Mouse (Mus musculus) cortical plate, adult 2 months (tissue): ENCODE measurements around the gene Tap2. TPM values are rescaled to one million over a fixed set of nuclear protein-coding genes. Genes with fewer than 3 reads are reported as not detected.
A peak's percentile ranks its signal among the peaks of the same experiment; 100 is the strongest.

Source experiments
- H3K27ac ChIP-seq: fragments of 200-500 bp; 2 replicates; pipeline ENCODE4 v1.5.1; 2012; ENCODE audit warnings: low read length, control low read depth, inconsistent platforms; ENCODE audit not compliant: insufficient read depth
- H3K4me1 ChIP-seq: fragments of 200-500 bp; 2 replicates; pipeline ENCODE4 v1.6.1; 2011; ENCODE audit warnings: low read length; ENCODE audit not compliant: control insufficient read depth, insufficient read depth
- H3K4me3 ChIP-seq: fragments of 200-500 bp; 2 replicates; pipeline ENCODE4 v1.5.1; 2011; ENCODE audit warnings: mild to moderate bottlenecking, low read length, control low read depth; ENCODE audit not compliant: insufficient read depth
- CTCF ChIP-seq: fragments of 200-500 bp; IDR thresholded peaks from 2 replicates; pipeline ENCODE4 v1.5.1; 2011; ENCODE audit warnings: mild to moderate bottlenecking, control low read depth, low read length; ENCODE audit not compliant: insufficient read depth; ENCODE audit errors: extremely low read depth
- POLR2A ChIP-seq: fragments of 200-500 bp; IDR thresholded peaks from 2 replicates; pipeline ENCODE4 v1.6.1; 2011; ENCODE audit warnings: mild to moderate bottlenecking, low read length, control low read depth; ENCODE audit not compliant: insufficient read depth; ENCODE audit errors: extremely low read depth
- polyA plus RNA-seq: library from polyadenylated mRNA; depleted of rRNA; stranded (reverse); fragments of >200 nt; gene quantifications from 2 replicates; pipeline ENCODE4 v1.2.3, GENCODE M21; 2012

The Tap2 gene
- polyA plus RNA-seq, 1 experiment, result 8.3 TPM

- H3K4me3 ChIP-seq, result no peak overlapping the region
- no peak overlapping the region for H3K27ac ChIP-seq
These were observed 10.5 kb upstream of the Tap2 start for GRCm38 (mm10) chr17:34192852-34193251.

GRCm38 (mm10) chr17:34193468-34193867 lies 9.9 kb upstream of the Tap2 start:
- Histone ChIP-seq H3K27ac (no peak overlapping the region), H3K4me1 (no peaks in the 10 kb centered on the region)
- TF ChIP-seq POLR2A, result no peak
- TF ChIP-seq CTCF, result no peak

More at GRCm38 (mm10) chr17:34192852-34193251, 10.5 kb upstream of the Tap2 start:
- TF ChIP-seq CTCF (no peak), POLR2A (no peak)
- H3K4me1 ChIP-seq, result no peaks in the 10 kb centered on the region

DNA sequence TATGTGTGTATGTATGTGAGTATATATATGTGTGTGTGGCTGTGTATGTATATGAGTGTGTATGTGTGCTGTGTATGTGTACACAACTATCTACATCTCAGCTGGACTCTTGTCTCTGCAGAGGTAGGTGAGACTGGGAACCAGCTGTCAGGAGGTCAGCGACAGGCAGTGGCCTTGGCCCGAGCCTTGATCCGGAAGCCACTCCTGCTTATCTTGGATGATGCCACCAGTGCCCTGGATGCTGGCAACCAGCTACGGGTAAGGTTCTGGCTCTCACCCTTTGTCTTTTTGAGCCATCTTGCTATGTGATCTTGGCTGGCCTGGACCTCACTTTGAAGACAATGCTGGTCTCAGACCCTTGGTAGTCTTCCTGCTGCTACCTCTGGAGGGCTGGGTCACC lies 8.6 kb upstream of the Tap2 start:
- Histone ChIP-seq H3K4me3 (no peak overlapping the region), H3K4me1 (no peaks in the 10 kb centered on the region; the same call in 1 of the 2 replicates), H3K27ac (no peak overlapping the region)
- no peak for TF ChIP-seq CTCF
- no peak for TF ChIP-seq POLR2A

More at GRCm38 (mm10) chr17:34193468-34193867, 9.9 kb upstream of the Tap2 start:
- H3K4me3 ChIP-seq, result no peak overlapping the region

DNA sequence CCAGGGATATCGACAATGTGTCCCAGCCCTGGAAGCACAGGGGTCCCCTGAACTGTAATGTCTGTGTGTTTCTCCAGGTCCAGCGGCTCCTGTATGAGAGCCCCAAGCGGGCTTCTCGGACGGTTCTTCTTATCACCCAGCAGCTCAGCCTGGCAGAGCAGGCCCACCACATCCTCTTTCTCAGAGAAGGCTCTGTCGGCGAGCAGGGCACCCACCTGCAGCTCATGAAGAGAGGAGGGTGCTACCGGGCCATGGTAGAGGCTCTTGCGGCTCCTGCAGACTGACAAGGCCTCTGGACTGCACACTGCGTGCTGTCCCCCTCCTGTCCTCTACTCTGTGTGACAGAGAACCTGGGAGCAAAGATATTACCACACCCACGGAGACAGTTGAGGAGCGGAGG lies 6.8 kb upstream of the Tap2 start:
- TF ChIP-seq CTCF (no peak), POLR2A (no peak)
- Histone ChIP-seq H3K27ac (no peak overlapping the region), H3K4me1 (no peaks in the 10 kb centered on the region; the same call in 1 of the 2 replicates), H3K4me3 (no peak overlapping the region)

DNA sequence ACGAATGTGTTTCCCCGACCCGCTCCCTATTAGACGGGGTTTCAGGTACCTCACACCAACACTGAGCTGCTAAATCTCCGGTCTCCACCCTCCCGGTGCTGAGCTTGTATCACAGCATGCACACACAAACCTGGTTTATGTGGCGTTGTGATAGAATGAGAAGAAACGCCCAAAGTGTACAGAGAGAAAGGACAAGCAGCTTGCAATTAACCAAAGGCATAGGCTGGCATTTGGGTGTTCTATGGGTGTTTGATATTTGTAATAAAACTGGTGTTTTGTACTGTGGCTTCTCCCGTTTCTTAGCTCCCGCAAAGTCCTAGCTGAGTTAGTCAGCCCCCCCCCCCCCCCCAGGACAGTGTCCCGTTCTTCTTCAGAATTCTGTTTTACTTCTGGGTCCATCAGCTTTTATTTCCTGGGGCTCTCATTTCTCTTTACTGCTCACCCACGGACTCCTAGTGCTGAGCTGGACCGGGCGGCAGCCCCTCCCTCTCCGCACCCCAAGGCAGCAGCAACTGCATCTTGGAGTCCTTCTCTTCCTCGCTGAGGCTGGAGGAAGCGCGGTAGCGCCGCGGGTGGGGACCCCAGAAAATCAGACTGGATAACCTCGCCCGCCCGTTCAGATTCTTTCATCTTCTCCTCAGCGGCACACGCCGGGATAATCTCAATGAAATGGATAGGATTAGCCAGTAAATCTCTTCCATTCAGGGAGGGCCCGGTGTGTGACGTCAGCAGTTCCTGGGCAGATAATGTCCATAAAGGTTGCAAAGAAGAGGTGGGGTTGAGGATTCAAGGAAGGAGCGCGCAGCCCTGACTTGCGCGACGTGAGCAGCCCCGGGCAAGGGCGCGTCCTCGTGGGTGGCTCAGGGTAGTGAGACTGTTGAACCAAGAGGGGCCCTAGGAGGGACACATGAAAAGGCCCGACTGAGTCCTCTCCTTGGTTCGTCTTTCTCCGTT lies 6.1 kb upstream of the Tap2 start, which contains the start of gene Psmb8:
Psmb8 (plus strand) TSS at position 781 of the 954 bp plus-strand sequence.
- Histone ChIP-seq H3K4me3 (peak within 1 kb of the TSS; percentile 40), H3K4me1 (no peaks in the 10 kb centered on the region; the same call in 1 of the 2 replicates), H3K27ac (no peak within 1 kb of the TSS)
- TF ChIP-seq CTCF, result no peak
- no peak for TF ChIP-seq POLR2A

DNA sequence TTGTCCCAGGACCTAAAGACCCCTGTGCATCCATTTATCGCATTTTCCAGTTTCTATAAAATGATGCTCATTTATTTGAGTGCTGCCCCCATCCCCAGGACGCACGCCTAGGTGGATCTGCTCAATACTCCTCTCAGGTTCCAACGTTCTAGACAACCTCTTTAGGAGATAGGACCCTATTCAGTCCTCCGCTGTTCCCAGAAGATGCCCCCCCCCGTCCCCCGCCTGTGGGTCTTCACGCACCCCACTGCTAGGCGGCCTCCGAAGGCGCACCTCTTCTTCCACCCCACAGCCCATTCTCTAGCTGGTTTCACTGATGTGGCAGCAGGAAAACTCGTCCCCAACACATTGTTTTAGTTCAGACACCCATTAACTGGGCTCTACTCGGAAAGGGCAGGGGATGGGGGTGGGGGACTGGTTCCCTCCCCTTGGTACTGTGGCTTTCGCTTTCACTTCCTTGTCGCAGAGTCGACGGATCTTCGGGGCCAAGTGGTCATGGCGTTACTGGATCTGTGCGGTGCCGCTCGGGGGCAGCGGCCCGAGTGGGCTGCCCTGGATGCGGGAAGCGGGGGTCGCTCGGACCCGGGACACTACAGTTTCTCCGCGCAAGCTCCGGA lies 5.3 kb upstream of the Tap2 start:
- no peaks in the 10 kb centered on the region; the same call in 1 of the 2 replicates for H3K4me1 ChIP-seq
- peak overlapping the region; percentile 40 for H3K4me3 ChIP-seq
- no peak overlapping the region for H3K27ac ChIP-seq
- TF ChIP-seq CTCF, result no peak

DNA sequence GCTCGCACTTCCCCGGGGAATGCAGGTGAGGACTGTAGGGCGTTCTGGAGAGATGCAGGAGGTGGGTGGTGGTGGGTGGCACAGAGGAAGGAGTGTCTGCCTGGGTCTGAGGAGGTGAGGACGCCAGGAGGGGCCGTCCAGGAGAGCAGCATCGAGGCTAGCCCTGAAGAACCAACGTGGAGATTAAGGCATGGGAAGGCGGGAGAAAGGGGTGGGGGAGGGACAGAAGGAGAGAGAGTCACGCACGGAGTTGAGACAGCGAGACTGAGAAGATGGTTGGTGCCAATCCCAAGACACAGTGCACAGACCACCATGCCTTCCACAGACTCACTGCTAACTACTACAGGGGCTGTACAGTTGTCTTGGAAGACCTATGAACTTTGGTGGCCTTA lies 4.8 kb upstream of the Tap2 start:
- no peak for TF ChIP-seq CTCF
- TF ChIP-seq POLR2A, result no peak
- Histone ChIP-seq H3K4me1 (no peaks in the 10 kb centered on the region; the same call in 1 of the 2 replicates), H3K27ac (no peak overlapping the region), H3K4me3 (peak overlapping the region; percentile 40)

DNA sequence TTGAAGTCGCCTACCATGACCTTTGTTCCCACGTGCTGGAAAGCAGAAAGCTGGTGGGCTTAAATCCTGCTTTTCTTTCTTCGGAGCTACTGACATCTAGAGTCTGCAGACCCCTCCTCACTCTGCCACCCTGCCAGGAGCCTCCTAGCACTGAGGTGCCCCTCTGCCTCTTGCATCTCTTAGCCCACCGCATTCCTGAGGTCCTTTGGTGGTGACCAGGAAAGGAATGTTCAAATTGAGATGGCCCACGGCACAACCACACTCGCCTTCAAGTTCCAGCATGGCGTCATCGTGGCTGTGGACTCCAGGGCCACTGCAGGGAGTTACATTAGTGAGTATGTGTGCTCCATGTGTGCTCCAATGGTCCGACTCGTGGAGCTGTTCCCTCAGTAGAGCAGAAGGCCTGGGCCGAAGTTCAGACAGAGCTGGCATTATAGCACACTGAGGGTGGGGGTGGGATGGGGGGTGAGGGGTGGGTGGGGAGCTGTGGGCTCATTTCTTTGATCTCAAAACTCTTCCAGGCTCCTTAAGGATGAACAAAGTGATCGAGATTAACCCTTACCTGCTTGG lies 4.2 kb upstream of the Tap2 start:
- no peaks in the 10 kb centered on the region; the same call in 1 of the 2 replicates for H3K4me1 ChIP-seq
- no peak overlapping the region for H3K27ac ChIP-seq
- TF ChIP-seq CTCF (no peak), POLR2A (no peak)
- H3K4me3 ChIP-seq, result peak overlapping the region; percentile 40; the same call in 1 of the 2 replicates

DNA sequence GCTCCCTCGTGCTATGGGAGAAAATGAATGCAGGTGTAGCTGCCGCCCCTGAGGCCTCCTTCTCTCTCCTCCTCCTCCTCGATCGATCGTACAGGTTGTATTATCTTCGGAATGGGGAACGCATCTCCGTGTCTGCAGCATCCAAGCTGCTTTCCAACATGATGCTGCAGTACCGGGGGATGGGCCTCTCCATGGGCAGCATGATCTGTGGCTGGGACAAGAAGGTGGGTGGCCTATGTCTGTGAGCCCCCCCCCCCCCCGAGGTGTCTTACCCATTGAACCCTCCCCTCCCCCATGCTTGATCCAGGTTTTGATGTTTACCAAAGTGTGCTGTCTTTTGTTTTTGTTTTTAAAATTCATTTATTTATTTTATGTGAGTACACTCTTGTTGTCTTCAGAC lies 3.3 kb upstream of the Tap2 start:
- Histone ChIP-seq H3K4me3 (no peak overlapping the region), H3K27ac (no peak overlapping the region), H3K4me1 (no peaks in the 10 kb centered on the region; the same call in 1 of the 2 replicates)
- TF ChIP-seq POLR2A (no peak), CTCF (no peak)
